Mouse (Mus musculus): ENCODE measurements around the gene Bcas3. TPM values are rescaled to one million over a fixed set of nuclear protein-coding genes. Genes with fewer than 3 reads are reported as not detected.

Bcas3 gene
- polyA plus RNA-seq, 1 experiment from 2014 or later: 26.0 TPM

- TF ChIP-seq EP300 (IDR thresholded peaks at IDR 0.05) (no peak), CTCF (IDR thresholded peaks at IDR 0.05) (no peak)
- peak; percentile 67 for ATAC-seq
- Histone ChIP-seq H3K4me3 (ENCODE audit: low read depth, low read length) (no peak overlapping the region), H3K9me3 (ENCODE audit: low read length) (no peaks in the 10 kb centered on the region), H3K4me1 (ENCODE audit: insufficient read depth, low read depth, low read length) (no peaks in the 10 kb centered on the region), H3K36me3 (ENCODE audit: insufficient read depth, low read length) (no peaks in the 10 kb centered on the region), H3K9ac (replicated peaks; ENCODE audit: low read depth) (no peak overlapping the region), H3K27me3 (replicated peaks; ENCODE audit: insufficient read depth, low read length) (no peaks in the 10 kb centered on the region), H3K4me2 (replicated peaks; ENCODE audit: low read depth, low read length) (no peak overlapping the region), H3K27ac (ENCODE audit: low read length) (peak overlapping the region; percentile 47; the same call in 1 of the 2 replicates)
- 53% methylated on average over 7 of the region's 7 CpGs for WGBS
- peak; percentile 29 for DNase-seq (ENCODE audit: low spot score)
Observed at GRCm38 (mm10) chr11:85383975-85384821, 31.2 kb downstream of the Bcas3 start.

GRCm38 (mm10) chr11:85392179-85392863, 39.4 kb downstream of the Bcas3 start:
- Histone ChIP-seq H3K4me1 (ENCODE audit: insufficient read depth, low read depth, low read length) (peaks cover 5% of the 10 kb centered on the region; the same call in 1 of the 2 replicates), H3K4me3 (ENCODE audit: low read depth, low read length) (no peak overlapping the region), H3K9me3 (ENCODE audit: low read length) (no peaks in the 10 kb centered on the region), H3K4me2 (replicated peaks; ENCODE audit: low read depth, low read length) (no peak overlapping the region), H3K9ac (replicated peaks; ENCODE audit: low read depth) (0 out of 2 replicates have a peak overlapping the region, but pooled peaks have one; percentile 16), H3K36me3 (ENCODE audit: insufficient read depth, low read length) (no peaks in the 10 kb centered on the region), H3K27me3 (replicated peaks; ENCODE audit: insufficient read depth, low read length) (no peaks in the 10 kb centered on the region), H3K27ac (ENCODE audit: low read length) (peak overlapping the region; percentile 75)
- peak; percentile 83 for ATAC-seq
- 44% methylated on average over 12 of the region's 12 CpGs for WGBS
- TF ChIP-seq CTCF (IDR thresholded peaks at IDR 0.05) (peak; percentile 33), EP300 (IDR thresholded peaks at IDR 0.05) (no peak)
- DNase-seq (ENCODE audit: low spot score): peak; percentile 66

GRCm38 (mm10) chr11:85392864-85393220, 39.9 kb downstream of the Bcas3 start:
- no peak overlapping the region for H3K4me3 ChIP-seq (ENCODE audit: low read depth, low read length)
- H3K9me3 ChIP-seq (ENCODE audit: low read length): no peaks in the 10 kb centered on the region
- 0 out of 2 replicates have a peak, but pooled peaks have one; percentile 32 for ATAC-seq
- H3K4me2 ChIP-seq (replicated peaks; ENCODE audit: low read depth, low read length): no peak overlapping the region
- no peak for TF ChIP-seq CTCF (IDR thresholded peaks at IDR 0.05)
- TF ChIP-seq EP300 (IDR thresholded peaks at IDR 0.05): no peak
- H3K9ac ChIP-seq (replicated peaks; ENCODE audit: low read depth): no peak overlapping the region
- peak overlapping the region; percentile 75 for H3K27ac ChIP-seq (ENCODE audit: low read length)
- H3K4me1 ChIP-seq (ENCODE audit: insufficient read depth, low read depth, low read length): peaks cover 5% of the 10 kb centered on the region; the same call in 1 of the 2 replicates
- H3K27me3 ChIP-seq (replicated peaks; ENCODE audit: insufficient read depth, low read length): no peaks in the 10 kb centered on the region
- 57% methylated on average over 9 of the region's 9 CpGs for WGBS
- no peaks in the 10 kb centered on the region for H3K36me3 ChIP-seq (ENCODE audit: insufficient read depth, low read length)
- DNase-seq (ENCODE audit: low spot score): no peak

- Histone ChIP-seq H3K4me1 (ENCODE audit: insufficient read depth, low read depth, low read length) (peaks cover 5% of the 10 kb centered on the region; the same call in 1 of the 2 replicates), H3K4me2 (replicated peaks; ENCODE audit: low read depth, low read length) (no peak overlapping the region), H3K27me3 (replicated peaks; ENCODE audit: insufficient read depth, low read length) (no peaks in the 10 kb centered on the region), H3K9me3 (ENCODE audit: low read length) (no peaks in the 10 kb centered on the region), H3K36me3 (ENCODE audit: insufficient read depth, low read length) (no peaks in the 10 kb centered on the region), H3K9ac (replicated peaks; ENCODE audit: low read depth) (no peak overlapping the region), H3K4me3 (ENCODE audit: low read depth, low read length) (no peak overlapping the region), H3K27ac (ENCODE audit: low read length) (peak overlapping the region; percentile 47; the same call in 1 of the 2 replicates)
- 36% methylated on average over 3 of the region's 3 CpGs for WGBS
- TF ChIP-seq EP300 (IDR thresholded peaks at IDR 0.05) (no peak), CTCF (IDR thresholded peaks at IDR 0.05) (peak; percentile 57)
- ATAC-seq: peak; percentile 62; the same call in 1 of the 2 replicates
- peak; percentile 64 for DNase-seq (ENCODE audit: low spot score)
Observed at GRCm38 (mm10) chr11:85393990-85394389, 41.0 kb downstream of the Bcas3 start.

GRCm38 (mm10) chr11:85395361-85395760, 42.4 kb downstream of the Bcas3 start:
- WGBS: 64% methylated on average over 7 of the region's 7 CpGs
- no peaks in the 10 kb centered on the region for H3K36me3 ChIP-seq (ENCODE audit: insufficient read depth, low read length)
- DNase-seq (ENCODE audit: low spot score) (no peak), ATAC-seq (no peak)
- no peaks in the 10 kb centered on the region for H3K9me3 ChIP-seq (ENCODE audit: low read length)
- no peak overlapping the region for H3K4me2 ChIP-seq (replicated peaks; ENCODE audit: low read depth, low read length)
- H3K4me3 ChIP-seq (ENCODE audit: low read depth, low read length): no peak overlapping the region
- H3K9ac ChIP-seq (replicated peaks; ENCODE audit: low read depth): no peak overlapping the region
- H3K27me3 ChIP-seq (replicated peaks; ENCODE audit: insufficient read depth, low read length): no peaks in the 10 kb centered on the region
- H3K4me1 ChIP-seq (ENCODE audit: insufficient read depth, low read depth, low read length): peaks cover 5% of the 10 kb centered on the region; the same call in 1 of the 2 replicates
- TF ChIP-seq EP300 (IDR thresholded peaks at IDR 0.05) (no peak), CTCF (IDR thresholded peaks at IDR 0.05) (no peak)
- 0 out of 2 replicates have a peak overlapping the region, but pooled peaks have one; percentile 26 for H3K27ac ChIP-seq (ENCODE audit: low read length)

- H3K4me3 ChIP-seq (ENCODE audit: low read depth, low read length): no peak overlapping the region
- no peaks in the 10 kb centered on the region for H3K4me1 ChIP-seq (ENCODE audit: insufficient read depth, low read depth, low read length)
- no peak overlapping the region for H3K9ac ChIP-seq (replicated peaks; ENCODE audit: low read depth)
- H3K9me3 ChIP-seq (ENCODE audit: low read length): no peaks in the 10 kb centered on the region
- ATAC-seq (no peak), DNase-seq (ENCODE audit: low spot score) (no peak)
- no peaks in the 10 kb centered on the region for H3K27me3 ChIP-seq (replicated peaks; ENCODE audit: insufficient read depth, low read length)
- H3K27ac ChIP-seq (ENCODE audit: low read length): no peak overlapping the region
- H3K36me3 ChIP-seq (ENCODE audit: insufficient read depth, low read length): no peaks in the 10 kb centered on the region
- H3K4me2 ChIP-seq (replicated peaks; ENCODE audit: low read depth, low read length): no peak overlapping the region
- 57% methylated on average over 3 of the region's 3 CpGs for WGBS
- no peak for TF ChIP-seq CTCF (IDR thresholded peaks at IDR 0.05)
- TF ChIP-seq EP300 (IDR thresholded peaks at IDR 0.05): no peak
Observed at GRCm38 (mm10) chr11:85406531-85406930, 53.6 kb downstream of the Bcas3 start.
